Mouse (Mus musculus) left cerebral cortex, adult 2 months (tissue): ENCODE data around the gene Fam83c. TPM values are rescaled to one million over a fixed set of nuclear protein-coding genes. Genes with fewer than 3 reads are reported as not detected.

ENCODE experiments used
- DNase-seq, 2 experiments: peaks; one replicate each; pipeline ENCODE4 v3.0.0; 2021 to 2022; ENCODE audit warnings: low spot score in 2 of 2, mixed read lengths in 1 of 2; ENCODE audit errors: extremely low spot score in 1 of 2
- H3K27ac ChIP-seq: fragments of 200-600 bp; 2 replicates; pipeline ENCODE4 v1.8.1; 2022
- H3K4me3 ChIP-seq: fragments of 200-600 bp; 2 replicates; pipeline ENCODE4 v1.8.1; 2022
- CTCF ChIP-seq: fragments of 200-600 bp; IDR thresholded peaks from 2 replicates; pipeline ENCODE4 v1.8.1; 2022; ENCODE audit warnings: antibody characterized with exemption, mild to moderate bottlenecking, moderate library complexity
- intact Hi-C: fragments of 180-260 bp; cut with DNase I; formaldehyde crosslinking; loops from one replicate; pipeline ENCODE4 v1.15.1; 2025
- long read RNA-seq, 2 experiments: library from polyadenylated mRNA; stranded (forward); transcript quantifications; one replicate each; pipeline ENCODE4 v2.0.0; 2021; ENCODE audit warnings: borderline mapping rate in 2 of 2
- total RNA-seq, 2 experiments: library from RNA; stranded (reverse); gene quantifications; 2 replicates each; pipeline ENCODE4 v1.2.3; 2021

The Fam83c gene
- not detected for total RNA-seq
- long read RNA-seq, experiment 1 = 0 reads
- long read RNA-seq, experiment 2 = 0 reads

GRCm38 (mm10) chr2:155834732-155835131 lies at the start of gene Fam83c:
Gene Fam83c (minus strand): TSS chr2:155834854.
- H3K27ac ChIP-seq = no peak within 1 kb of the TSS
- no peak within 1 kb of the TSS for H3K4me3 ChIP-seq
- intact Hi-C loops = no loop called here
- TF ChIP-seq CTCF = no peak
- no peak for DNase-seq

GRCm38 (mm10) chr2:155882087-155882486 lies 47.4 kb upstream of the Fam83c start:
- Histone ChIP-seq H3K4me3 (no peak overlapping the region), H3K27ac (no peak overlapping the region)
- intact Hi-C loops = no loop called here
- no peak for TF ChIP-seq CTCF
- no peak for DNase-seq

GRCm38 (mm10) chr2:155878964-155879876 lies 44.6 kb upstream of the Fam83c start:
- TF ChIP-seq CTCF = no peak
- no peak overlapping the region for H3K4me3 ChIP-seq
- intact Hi-C loops = no loop called here
- DNase-seq = no peak
- no peak overlapping the region for H3K27ac ChIP-seq

GRCm38 (mm10) chr2:155873636-155874035 lies 39.0 kb upstream of the Fam83c start:
- intact Hi-C loops = no loop called here
- no peak for TF ChIP-seq CTCF
- Histone ChIP-seq H3K27ac (no peak overlapping the region), H3K4me3 (no peak overlapping the region)
- no peak for DNase-seq

- Histone ChIP-seq H3K27ac (no peak overlapping the region), H3K4me3 (no peak overlapping the region)
- TF ChIP-seq CTCF = no peak
- no peak for DNase-seq
- intact Hi-C loops = no loop called here
Observed at GRCm38 (mm10) chr2:155872930-155873507, 38.4 kb upstream of the Fam83c start.

- H3K27ac ChIP-seq = no peak overlapping the region
- intact Hi-C loops = no loop called here
- DNase-seq = no peak
Observed at GRCm38 (mm10) chr2:155872486-155872885, 37.8 kb upstream of the Fam83c start.

GRCm38 (mm10) chr2:155869772-155870171 lies 35.1 kb upstream of the Fam83c start:
- no peak for TF ChIP-seq CTCF
- DNase-seq = no peak
- Histone ChIP-seq H3K27ac (no peak overlapping the region), H3K4me3 (no peak overlapping the region)
- intact Hi-C loops = no loop called here

More at GRCm38 (mm10) chr2:155872486-155872885, 37.8 kb upstream of the Fam83c start:
- no peak overlapping the region for H3K4me3 ChIP-seq
- no peak for TF ChIP-seq CTCF

- Histone ChIP-seq H3K27ac (no peak overlapping the region), H3K4me3 (no peak overlapping the region)
- intact Hi-C loops = no loop called here
- no peak for DNase-seq
- TF ChIP-seq CTCF = no peak
Observed at GRCm38 (mm10) chr2:155868320-155868719, 33.7 kb upstream of the Fam83c start.

- H3K4me3 ChIP-seq = no peak overlapping the region
- no peak for TF ChIP-seq CTCF
- intact Hi-C loops = no loop called here
- DNase-seq = no peak
- H3K27ac ChIP-seq = no peak overlapping the region
Observed at GRCm38 (mm10) chr2:155863301-155863867, 28.7 kb upstream of the Fam83c start.

- intact Hi-C loops = no loop called here
- no peak overlapping the region for H3K4me3 ChIP-seq
- H3K27ac ChIP-seq = no peak overlapping the region
- no peak for TF ChIP-seq CTCF
- DNase-seq = peak in 1 of 2 experiments; percentile 35
Observed at GRCm38 (mm10) chr2:155862573-155863300, 28.1 kb upstream of the Fam83c start.

GRCm38 (mm10) chr2:155861581-155861980 lies 26.9 kb upstream of the Fam83c start:
- Histone ChIP-seq H3K27ac (no peak overlapping the region), H3K4me3 (no peak overlapping the region)
- DNase-seq = no peak
- intact Hi-C loops = no loop called here
- TF ChIP-seq CTCF = no peak
